Mouse (Mus musculus) splenic B cell, adult 2 months (primary cell): Measurements from ENCODE around the gene Gm42791.

Experiments
- DNase-seq: peaks from one replicate; pipeline ENCODE4 v3.0.0-alpha.2; 2011; ENCODE audit warnings: low read depth, low spot score
- H3K27me3 ChIP-seq: 2 replicates; pipeline ENCODE4 v1.6.1; 2012; ENCODE audit warnings: mild to moderate bottlenecking, low read length, moderate library complexity, mixed read lengths; ENCODE audit not compliant: control insufficient read depth, poor library complexity, insufficient read depth, severe bottlenecking
- H3K36me3 ChIP-seq: 2 replicates; pipeline ENCODE4 v1.6.1; 2012; ENCODE audit warnings: mild to moderate bottlenecking, low read length, moderate library complexity, mixed read lengths; ENCODE audit not compliant: control insufficient read depth, poor library complexity, insufficient read depth, severe bottlenecking

Gene Gm42791

GRCm38 (mm10) chr5:148895034-148895433 lies 99.9 kb downstream of the Gm42791 start:
- no peaks in the 10 kb centered on the region for H3K36me3 ChIP-seq
- no peak for DNase-seq
- no peaks in the 10 kb centered on the region for H3K27me3 ChIP-seq

GRCm38 (mm10) chr5:148890237-148890636 lies 104.7 kb downstream of the Gm42791 start:
- H3K27me3 ChIP-seq = no peaks in the 10 kb centered on the region
- DNase-seq = no peak
- no peaks in the 10 kb centered on the region for H3K36me3 ChIP-seq

DNA sequence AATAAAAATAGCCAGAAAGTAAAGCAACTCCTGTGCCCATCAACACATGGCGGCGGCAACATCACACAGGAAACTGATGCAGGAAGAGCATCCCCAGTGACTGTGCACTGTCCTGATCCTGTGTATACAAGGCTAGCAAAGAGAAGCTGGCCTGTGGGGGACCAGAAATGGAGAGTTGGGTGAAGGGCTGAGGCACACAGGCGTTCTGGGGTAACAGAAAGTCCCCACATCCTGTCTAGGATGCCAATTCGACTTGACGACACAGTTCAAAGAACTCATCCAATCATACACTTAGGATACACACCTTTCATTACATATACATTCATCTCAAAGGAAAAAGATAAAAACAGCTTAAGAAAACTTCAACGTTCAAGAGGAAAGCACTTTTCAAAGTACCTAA lies 106.9 kb downstream of the Gm42791 start:
- DNase-seq = peak; percentile 40
- no peaks in the 10 kb centered on the region for H3K27me3 ChIP-seq
- no peaks in the 10 kb centered on the region for H3K36me3 ChIP-seq

GRCm38 (mm10) chr5:148885821-148886609 lies 108.9 kb downstream of the Gm42791 start:
- peak; percentile 40 for DNase-seq
- no peaks in the 10 kb centered on the region for H3K36me3 ChIP-seq

DNA sequence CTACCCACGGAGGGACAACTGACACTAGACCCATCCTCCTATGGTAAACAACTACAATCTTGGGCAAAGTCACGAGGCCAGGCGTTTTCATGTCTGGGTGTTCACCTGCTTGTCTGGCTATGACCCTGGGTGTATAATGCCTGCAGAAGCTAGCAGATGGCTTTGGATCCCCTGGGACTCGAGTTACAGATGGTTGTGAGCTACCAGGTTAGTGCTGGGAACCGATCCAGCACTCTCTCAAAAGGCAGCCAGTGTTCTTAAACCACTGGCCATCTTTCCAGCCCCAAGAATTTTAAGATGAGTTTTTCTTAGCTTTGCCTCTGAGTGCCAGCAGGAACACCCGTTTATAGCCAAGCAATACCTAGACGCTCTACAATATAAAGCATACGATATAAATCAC lies 111.3 kb downstream of the Gm42791 start:
- Histone ChIP-seq H3K36me3 (no peaks in the 10 kb centered on the region), H3K27me3 (no peaks in the 10 kb centered on the region)
- DNase-seq = no peak

More at GRCm38 (mm10) chr5:148885821-148886609, 108.9 kb downstream of the Gm42791 start:
- no peaks in the 10 kb centered on the region for H3K27me3 ChIP-seq

GRCm38 (mm10) chr5:148879218-148879617 lies 115.7 kb downstream of the Gm42791 start:
- peak; percentile 56 for DNase-seq
- Histone ChIP-seq H3K27me3 (no peaks in the 10 kb centered on the region), H3K36me3 (no peaks in the 10 kb centered on the region)

DNA sequence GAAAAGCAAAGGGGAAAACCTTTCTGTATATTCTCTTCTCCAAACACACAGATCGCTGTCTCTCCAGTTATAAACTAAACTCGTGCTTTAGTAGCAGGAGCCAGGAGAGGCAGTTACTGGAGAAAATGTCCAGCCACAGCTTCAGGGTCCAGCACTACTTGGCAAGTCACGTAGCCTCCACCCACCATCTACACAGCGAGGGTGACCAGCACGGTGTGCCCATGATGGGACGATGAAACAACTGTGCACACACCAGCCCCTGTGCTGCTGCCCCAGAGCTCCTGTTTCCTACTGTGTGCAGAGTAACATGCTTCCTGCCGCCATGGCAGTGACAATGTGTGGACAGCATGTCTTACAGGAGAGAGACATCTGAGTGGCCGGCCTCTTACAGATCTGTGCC lies 121.8 kb downstream of the Gm42791 start:
- Histone ChIP-seq H3K36me3 (no peaks in the 10 kb centered on the region), H3K27me3 (no peaks in the 10 kb centered on the region)
- DNase-seq = no peak

DNA sequence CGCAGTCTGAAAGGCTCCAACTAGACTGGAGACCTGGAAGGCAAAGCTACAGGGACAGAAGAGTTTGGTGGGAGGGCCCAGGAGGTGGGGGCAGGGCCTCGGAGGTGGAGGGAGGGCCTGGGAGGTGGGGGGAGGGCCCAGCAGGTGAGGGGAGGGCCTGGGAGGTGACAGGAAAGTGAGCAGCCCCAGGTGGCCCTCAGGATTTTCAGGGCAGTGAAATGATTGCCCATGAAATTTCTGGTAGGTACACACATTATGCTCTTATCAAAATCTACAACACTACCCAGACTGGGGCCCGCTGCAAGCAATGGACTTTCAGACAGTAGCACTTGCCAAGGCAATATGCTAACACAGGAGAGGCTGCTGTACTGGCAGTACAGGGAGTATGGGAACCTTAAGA lies 125.4 kb downstream of the Gm42791 start:
- Histone ChIP-seq H3K27me3 (no peaks in the 10 kb centered on the region), H3K36me3 (no peaks in the 10 kb centered on the region)
- no peak for DNase-seq

- Histone ChIP-seq H3K36me3 (no peaks in the 10 kb centered on the region), H3K27me3 (no peaks in the 10 kb centered on the region)
- DNase-seq = peak; percentile 69
These were observed 127.2 kb downstream of the Gm42791 start for GRCm38 (mm10) chr5:148867766-148868165.

- DNase-seq = no peak
- no peaks in the 10 kb centered on the region for H3K27me3 ChIP-seq
- no peaks in the 10 kb centered on the region for H3K36me3 ChIP-seq
These were observed 127.8 kb downstream of the Gm42791 start for GRCm38 (mm10) chr5:148867171-148867570.

- no peaks in the 10 kb centered on the region for H3K27me3 ChIP-seq
- H3K36me3 ChIP-seq = no peaks in the 10 kb centered on the region
- peak; percentile 88 for DNase-seq
These were observed 128.4 kb downstream of the Gm42791 start for GRCm38 (mm10) chr5:148866571-148866970.

DNA sequence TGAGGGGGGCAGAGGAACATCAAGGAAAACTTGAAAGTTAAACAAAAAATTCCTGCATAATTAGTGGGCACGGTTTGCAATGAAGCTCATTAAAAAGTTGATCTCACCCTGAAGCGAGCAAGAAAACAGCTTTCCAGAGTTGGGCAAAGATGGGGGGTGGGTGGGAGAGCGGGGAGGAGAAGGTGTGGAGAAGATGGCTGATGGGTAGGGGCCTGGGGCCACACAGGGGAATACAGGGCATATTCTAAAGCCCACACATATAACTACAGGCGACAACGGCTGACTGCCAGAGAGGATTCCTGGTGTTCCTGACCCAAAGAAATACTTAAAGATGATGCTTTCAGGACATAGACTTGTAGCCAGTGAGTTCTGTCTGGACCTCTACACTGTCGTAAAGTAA lies 131.5 kb downstream of the Gm42791 start:
- H3K36me3 ChIP-seq = no peaks in the 10 kb centered on the region
- no peaks in the 10 kb centered on the region for H3K27me3 ChIP-seq
- no peak for DNase-seq

GRCm38 (mm10) chr5:148862853-148863252 lies 132.1 kb downstream of the Gm42791 start:
- Histone ChIP-seq H3K36me3 (no peaks in the 10 kb centered on the region), H3K27me3 (no peaks in the 10 kb centered on the region)
- DNase-seq = no peak

- H3K36me3 ChIP-seq = no peaks in the 10 kb centered on the region
- DNase-seq = no peak
- no peaks in the 10 kb centered on the region for H3K27me3 ChIP-seq
These were observed 132.8 kb downstream of the Gm42791 start for GRCm38 (mm10) chr5:148862136-148862535.

- no peak for DNase-seq
- Histone ChIP-seq H3K27me3 (no peaks in the 10 kb centered on the region), H3K36me3 (no peaks in the 10 kb centered on the region)
These were observed 137.4 kb downstream of the Gm42791 start for GRCm38 (mm10) chr5:148857522-148857921.

DNA sequence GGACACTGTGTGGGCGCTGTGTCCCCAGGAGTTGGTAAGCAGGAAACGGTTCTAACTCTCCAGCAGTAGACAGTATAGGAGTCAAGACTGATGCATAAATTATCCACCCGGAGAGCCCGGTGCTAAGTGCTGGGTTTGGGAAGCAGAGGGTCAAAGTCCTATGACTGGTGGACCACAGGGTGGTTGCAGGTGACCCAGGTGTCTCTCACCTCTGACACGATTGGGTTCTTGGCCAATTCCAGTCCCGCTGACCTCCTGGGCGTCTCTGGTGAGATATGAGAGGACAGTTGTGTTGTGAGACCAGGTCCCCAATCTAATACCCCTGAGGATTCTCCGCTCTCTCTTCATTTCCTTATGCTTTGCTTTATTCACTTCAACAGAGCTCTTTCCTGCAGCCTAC lies 139.9 kb downstream of the Gm42791 start:
- H3K27me3 ChIP-seq = no peaks in the 10 kb centered on the region
- DNase-seq = no peak
- H3K36me3 ChIP-seq = no peaks in the 10 kb centered on the region
